Mouse (Mus musculus) lung, adult 2 months (tissue): ENCODE data around the gene BC029722.

Source experiments
- CTCF ChIP-seq: fragments of 200-500 bp; IDR thresholded peaks from 2 replicates; pipeline ENCODE4 v1.5.1; 2011; ENCODE audit warnings: mild to moderate bottlenecking, low read length, control low read depth; ENCODE audit not compliant: insufficient read depth
- POLR2A ChIP-seq: fragments of 200-500 bp; IDR thresholded peaks from 2 replicates; pipeline ENCODE4 v1.6.1; 2011; ENCODE audit warnings: low read depth, mild to moderate bottlenecking, control low read depth, low read length, borderline replicate concordance; ENCODE audit errors: extremely low read depth

DNA sequence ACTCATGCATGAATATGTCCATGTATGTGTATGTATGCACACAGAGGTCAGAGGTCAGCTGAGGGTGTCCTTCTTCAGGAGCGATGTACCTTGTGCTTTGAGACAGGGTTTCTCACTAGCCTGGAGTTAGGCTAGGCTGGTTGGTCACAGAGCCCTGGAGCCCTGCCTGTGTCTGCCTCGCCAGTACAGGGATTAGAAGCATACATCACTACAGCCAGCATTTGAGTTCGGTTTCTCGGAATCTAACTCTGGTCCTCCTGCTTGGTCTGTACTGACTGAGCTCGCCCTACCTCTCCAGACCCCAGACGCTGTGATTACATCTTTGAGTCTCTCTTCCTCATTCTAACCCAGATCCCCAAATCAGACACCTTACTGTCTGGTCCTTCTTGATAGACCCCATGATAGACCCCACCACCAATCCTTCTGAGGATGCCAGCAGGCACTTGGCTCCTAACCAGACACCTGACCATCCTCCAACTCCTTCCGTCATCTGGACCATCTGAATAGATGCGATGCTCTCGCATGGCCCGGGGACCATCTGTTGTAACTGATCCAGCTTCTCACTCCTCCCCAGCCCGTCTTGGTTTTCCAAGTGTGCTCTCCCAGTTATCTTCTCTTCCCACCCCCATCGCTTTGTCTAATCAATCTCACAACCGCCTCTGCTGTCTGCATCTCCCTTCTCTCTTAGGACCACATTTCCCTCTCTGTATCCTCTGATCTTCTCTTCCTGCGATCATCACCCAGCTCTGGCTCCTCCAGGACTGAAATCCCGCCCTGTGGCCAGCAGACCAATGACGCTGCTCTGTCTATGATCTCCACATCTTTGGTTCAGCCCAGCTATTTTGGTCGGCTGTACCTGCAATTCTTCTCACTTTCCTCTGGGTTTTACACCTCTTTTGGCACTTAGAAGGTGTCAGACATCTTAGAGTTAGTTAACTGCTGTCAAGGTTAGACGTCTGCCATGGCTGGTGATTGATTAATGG is 31.0 kb downstream of the BC029722 start:
- TF ChIP-seq CTCF (no peak), POLR2A (no peak)
